ENCODE assay signal across 8 mouse cellular contexts in genomic region chr16:31546828-31547224, GRCm38 (mm10).
A peak's percentile ranks its signal among the peaks of the same experiment; 100 is the strongest.
DNase-seq lines count a peak whose midpoint lies in the region; ATAC-seq and TF ChIP-seq lines count a peak whose summit lies in the region.
"Had no signal": no experiment of that assay in that cellular context is flagged by ENCODE, and none has a peak within 500 bp of the region (broad histone marks: within the 10 kb centered on the region; RNA-seq: fewer than 3 reads in every experiment).

No protein-coding gene starts in this region.

- H3K9me3 ChIP-seq in forebrain, postnatal 0 days (ENCODE audit: low read length): no peaks in the 10 kb centered on the region
- H3K9me3 ChIP-seq in midbrain, embryonic 14.5 days (ENCODE audit: control insufficient read depth, low read length): no peaks in the 10 kb centered on the region

- H3K27me3 ChIP-seq in forebrain, postnatal 0 days (ENCODE audit: insufficient read depth, low read length): no peaks in the 10 kb centered on the region
- no peaks in the 10 kb centered on the region for H3K27me3 ChIP-seq in midbrain, embryonic 14.5 days (ENCODE audit: control insufficient read depth, insufficient read depth, low read length)
- H3K27me3 ChIP-seq: Patski had no signal

- no peak for TF ChIP-seq CTCF in forebrain, postnatal 0 days (IDR thresholded peaks at IDR 0.05; ENCODE audit: low read depth)

- H3K4me2 ChIP-seq in forebrain, postnatal 0 days (ENCODE audit: low read depth): no peak overlapping the region
- H3K4me2 ChIP-seq in midbrain, embryonic 14.5 days (ENCODE audit: low read length): peak overlapping the region; percentile 32; the same call in 1 of the 2 replicates

- peaks cover 12% of the 10 kb centered on the region for H3K4me1 ChIP-seq in forebrain, postnatal 0 days (ENCODE audit: insufficient read depth)
- peaks cover 22% of the 10 kb centered on the region for H3K4me1 ChIP-seq in midbrain, embryonic 14.5 days (ENCODE audit: control insufficient read depth, insufficient read depth, low read length)

- peak overlapping the region; percentile 76 for H3K27ac ChIP-seq in forebrain, postnatal 0 days (ENCODE audit: low read depth, low read length)
- H3K27ac ChIP-seq in midbrain, embryonic 14.5 days (replicated peaks; ENCODE audit: low read depth, low read length): peak overlapping the region; percentile 78

- no peaks in the 10 kb centered on the region for H3K36me3 ChIP-seq in forebrain, postnatal 0 days (ENCODE audit: insufficient read depth)
- H3K36me3 ChIP-seq in midbrain, embryonic 14.5 days (ENCODE audit: control insufficient read depth, insufficient read depth, low read length): no peaks in the 10 kb centered on the region

- ATAC-seq in forebrain, postnatal 0 days: peak; percentile 81; the same call in 1 of the 2 replicates
- ATAC-seq in midbrain, embryonic 14.5 days (ENCODE audit: low FRiP score, low TSS enrichment): peak; percentile 56; the same call in 1 of the 2 replicates
- ATAC-seq: Patski had no signal

- no peak overlapping the region for H3K9ac ChIP-seq in forebrain, postnatal 0 days
- no peak overlapping the region for H3K9ac ChIP-seq in midbrain, embryonic 14.5 days (replicated peaks; ENCODE audit: low read length)

- DNase-seq in Muller cell, postnatal 12 days (ENCODE audit: inconsistent ontology term): peak; percentile 70
- peak; percentile 48 for DNase-seq in cerebellum, adult 8-10 months
- peak; percentile 65 for DNase-seq in forebrain, postnatal 0 days
- peak; percentile 61 for DNase-seq in midbrain, embryonic 14.5 days
- no peak for DNase-seq in lung, adult 18-20 months
- DNase-seq in spleen, postnatal 36 days (ENCODE audit: low spot score in 2 of 2): no peak
- no peak for DNase-seq in kidney, postnatal 10 days

- no peak overlapping the region for H3K4me3 ChIP-seq in forebrain, postnatal 0 days (ENCODE audit: low read depth, low read length)
- no peak overlapping the region for H3K4me3 ChIP-seq in midbrain, embryonic 14.5 days (replicated peaks; ENCODE audit: low read depth, low read length)

- 7% methylated on average over 2 of the region's 2 CpGs for WGBS in forebrain, postnatal 0 days
- WGBS in midbrain, embryonic 14.5 days: 0% methylated on average over 2 of the region's 2 CpGs

Comparison
In these comparisons a context has a peak if more than half of its experiments do, and no peak if none do; other contexts are left out.
1. DNase-seq: peak in Muller cell, postnatal 12 days (single experiment), cerebellum, adult 8-10 months (single experiment), forebrain, postnatal 0 days (single experiment) and midbrain, embryonic 14.5 days (single experiment); none in lung, adult 18-20 months (0 of 2), spleen, postnatal 36 days (0 of 2) and kidney, postnatal 10 days (single experiment).